Mouse (Mus musculus) lung, postnatal 0 days (tissue): Measurements from ENCODE around the gene Trem3.

ENCODE experiments used
- CTCF ChIP-seq: IDR thresholded peaks from 2 replicates; pipeline ENCODE4 v1.5.1; 2016; ENCODE audit warnings: antibody characterized with exemption, mild to moderate bottlenecking
- EP300 ChIP-seq: IDR thresholded peaks from 2 replicates; pipeline ENCODE4 v1.6.1; 2016; ENCODE audit warnings: antibody characterized with exemption, mild to moderate bottlenecking, control low read depth

GRCm38 (mm10) chr17:48249039-48249438 is 1.5 kb downstream of the Trem3 start:
- TF ChIP-seq CTCF (no peak), EP300 (no peak)
